Mouse (Mus musculus): ENCODE measurements around the gene Notch1. TPM values are rescaled to one million over a fixed set of nuclear protein-coding genes. Genes with fewer than 3 reads are reported as not detected.

Gene Notch1
- polyA plus RNA-seq (2012; ENCODE audit: low replicate concordance) = 26.2 and 30.1 TPM in 2 replicates

GRCm38 (mm10) chr2:26516275-26516674, at the start of gene Notch1:
Notch1 (minus strand) TSS chr2:26516663.

GRCm38 (mm10) chr2:26444946-26445665, 71.4 kb downstream of the Notch1 start, which contains the start of gene Sec16a:
Sec16a (minus strand) TSS chr2:26445216.

GRCm38 (mm10) chr2:26408515-26409356, 107.7 kb downstream of the Notch1 start, which contains the start of gene Inpp5e:
Inpp5e (minus strand) TSS chr2:26409203.

Other genes starting within 250 kb of the Notch1 start
- gene Ccdc187, start 222.1 kb downstream of the Notch1 start, polyA plus RNA-seq (2012; ENCODE audit: low replicate concordance) = not detected in 2 replicates
- gene Gpsm1, start 201.1 kb downstream of the Notch1 start, polyA plus RNA-seq (2012; ENCODE audit: low replicate concordance) = 8.0 and 8.7 TPM in 2 replicates
- gene Dnlz, start 164.6 kb downstream of the Notch1 start, polyA plus RNA-seq (2012; ENCODE audit: low replicate concordance) = 17.7 and 19.6 TPM in 2 replicates
- 1.6 and 4.7 TPM in 2 replicates for gene Card9, start 155.7 kb downstream of the Notch1 start, polyA plus RNA-seq (2012; ENCODE audit: low replicate concordance)
- gene Snapc4, start 136.0 kb downstream of the Notch1 start, polyA plus RNA-seq (2012; ENCODE audit: low replicate concordance) = 52.8 and 60.5 TPM in 2 replicates
- 69.4 and 76.1 TPM in 2 replicates for gene Entr1, start 127.3 kb downstream of the Notch1 start, polyA plus RNA-seq (2012; ENCODE audit: low replicate concordance)
- gene Pmpca, start 127.3 kb downstream of the Notch1 start, polyA plus RNA-seq (2012; ENCODE audit: low replicate concordance) = 239 and 527 TPM in 2 replicates
- 10.3 and 21.1 TPM in 2 replicates for gene Inpp5e, start 107.5 kb downstream of the Notch1 start, polyA plus RNA-seq (2012; ENCODE audit: low replicate concordance)
- gene Sec16a, start 71.4 kb downstream of the Notch1 start, polyA plus RNA-seq (2012; ENCODE audit: low replicate concordance) = 10.3 and 27.4 TPM in 2 replicates
- gene Egfl7, start 63.4 kb upstream of the Notch1 start, polyA plus RNA-seq (2012; ENCODE audit: low replicate concordance) = 74.0 and 92.7 TPM in 2 replicates
- not detected in 2 replicates for gene Gm20532, start 70.0 kb upstream of the Notch1 start, polyA plus RNA-seq (2012; ENCODE audit: low replicate concordance)
- gene Agpat2, start 87.8 kb upstream of the Notch1 start, polyA plus RNA-seq (2012; ENCODE audit: low replicate concordance) = 8.1 and 10.0 TPM in 2 replicates
- not detected in 2 replicates for gene Fam69b, start 111.8 kb upstream of the Notch1 start, polyA plus RNA-seq (2012; ENCODE audit: low replicate concordance)
- not detected in 2 replicates for gene Lcn4, start 154.6 kb upstream of the Notch1 start, polyA plus RNA-seq (2012; ENCODE audit: low replicate concordance)

Data from leukemia stem cell, adult 10-12 weeks (primary cell).